Mouse (Mus musculus): ENCODE measurements at regions not wholly inside any gene's neighbourhood (a gene's known extent, or its start where the extent isn't known, plus 50 kb on each side); places are given as distances from the start of the nearest gene placed in this dataset.

- no peak for TF ChIP-seq CTCF (conservative IDR thresholded peaks at IDR 0.05; ENCODE audit: insufficient read depth, insufficient read length, low read depth, low read length)
- TF ChIP-seq POLR2A (IDR thresholded peaks at IDR 0.05; ENCODE audit: low read depth, low read length): no peak
Observed at GRCm38 (mm10) chr2:67332211-67332610, 81.3 kb upstream of the Gm21830 start.
